Mouse (Mus musculus) layer of hippocampus, adult 11-12 months (tissue): ENCODE results near the gene Sept5.
A peak's percentile ranks its signal among the peaks of the same experiment; 100 is the strongest.

Experiments used
- DNase-seq: peaks from one replicate; pipeline ENCODE4 v3.0.0; 2022; ENCODE audit warnings: low spot score

The Sept5 gene

GRCm38 (mm10) chr16:18629390-18630231, at the start of gene Sept5:
Sept5 (minus strand) TSS chr16:18629954.
- peak; percentile 69 for DNase-seq

- no peak for DNase-seq
Observed at GRCm38 (mm10) chr16:18679112-18679511, 49.4 kb upstream of the Sept5 start.

- DNase-seq: peak; percentile 74
Observed at GRCm38 (mm10) chr16:18677746-18678679, 48.3 kb upstream of the Sept5 start.

DNA sequence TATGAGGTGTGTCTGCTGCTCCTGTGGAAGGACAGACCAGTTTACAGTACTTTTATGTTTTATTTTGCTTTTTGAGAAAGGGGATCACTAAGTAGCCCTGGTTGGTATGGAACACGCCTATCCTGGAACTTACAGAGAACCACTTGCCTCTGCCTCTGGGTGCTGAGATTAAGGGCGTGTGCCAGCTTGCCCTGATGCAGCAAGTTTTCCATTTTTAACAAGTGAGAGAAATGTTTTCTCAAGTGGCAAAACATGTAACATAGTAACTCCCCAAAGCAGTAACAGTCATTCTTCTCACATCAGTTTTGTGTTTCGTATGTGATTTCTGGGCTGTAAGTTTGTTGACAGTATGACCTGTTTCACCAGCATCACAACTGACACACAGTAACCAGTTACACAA, 43.3 kb upstream of the Sept5 start:
- DNase-seq: no peak

GRCm38 (mm10) chr16:18672027-18672426, 42.3 kb upstream of the Sept5 start:
- DNase-seq: no peak

GRCm38 (mm10) chr16:18669914-18670313, 40.2 kb upstream of the Sept5 start:
- DNase-seq: no peak

DNA sequence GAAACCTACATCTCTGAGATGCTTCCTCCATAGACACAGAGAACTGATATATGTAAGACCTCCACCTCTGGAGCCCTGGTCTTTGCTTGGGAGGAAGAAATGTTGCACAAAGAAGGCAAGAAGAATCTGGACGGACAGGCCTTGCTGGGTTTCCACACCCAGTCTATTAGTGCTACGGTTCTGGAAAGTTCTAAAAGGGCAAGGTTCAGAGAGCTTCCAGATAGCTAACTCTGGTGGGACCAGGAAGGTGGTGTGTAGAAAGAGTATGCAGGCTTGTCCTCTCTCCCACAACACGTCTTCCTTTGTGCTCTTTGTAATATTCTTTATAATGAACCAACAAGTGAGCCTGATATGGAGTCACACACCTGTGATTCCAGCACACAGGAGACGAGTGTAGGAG, 28.8 kb upstream of the Sept5 start:
- DNase-seq: no peak

- DNase-seq: no peak
Observed at GRCm38 (mm10) chr16:18655372-18656098, 25.8 kb upstream of the Sept5 start.

DNA sequence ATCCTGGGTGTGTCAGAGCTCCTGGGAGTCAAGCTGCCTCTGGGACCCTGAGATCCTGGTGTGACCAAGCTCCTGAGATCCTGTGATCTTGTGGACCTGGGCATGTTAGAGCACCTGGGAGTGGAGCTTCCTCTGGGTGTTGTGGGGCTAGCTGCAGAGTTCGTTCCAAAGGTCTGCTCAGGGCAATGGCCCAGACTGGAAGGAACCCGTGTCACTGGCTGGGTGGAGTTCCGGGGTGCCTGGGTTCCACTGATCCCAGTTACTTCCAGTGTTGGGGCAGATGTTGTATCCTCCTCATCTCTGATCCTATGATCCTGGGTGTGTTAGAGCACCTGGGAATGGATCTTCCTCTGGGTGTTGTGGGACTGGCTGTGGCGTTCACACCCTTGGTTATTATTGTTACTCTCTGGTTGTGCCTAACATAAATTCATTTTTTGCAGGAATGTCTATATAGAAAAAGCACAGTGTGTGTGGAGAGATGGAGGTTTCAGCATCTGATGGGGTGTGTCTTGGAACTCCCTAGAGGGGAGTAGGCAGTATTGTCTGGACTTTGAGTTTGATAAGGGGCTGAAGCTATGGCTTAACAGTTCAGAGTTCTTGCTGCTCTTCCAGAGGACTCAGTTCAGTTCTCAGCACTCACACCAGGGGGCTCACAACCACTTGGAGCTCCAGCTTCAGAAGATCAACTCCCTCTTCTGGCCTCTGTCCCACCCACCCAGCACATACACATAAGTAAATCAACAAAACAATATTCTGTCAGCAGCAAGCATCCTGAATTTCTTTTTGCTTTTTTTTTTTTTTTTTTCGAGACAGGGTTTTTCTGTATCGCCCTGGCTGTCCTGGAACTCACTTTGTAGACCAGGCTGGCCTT, 23.8 kb upstream of the Sept5 start:
- no peak for DNase-seq

GRCm38 (mm10) chr16:18649126-18649525, 19.4 kb upstream of the Sept5 start:
- DNase-seq: no peak

- DNase-seq: no peak
Observed at GRCm38 (mm10) chr16:18645329-18645728, 15.6 kb upstream of the Sept5 start.

- no peak for DNase-seq
Observed at GRCm38 (mm10) chr16:18644485-18644884, 14.7 kb upstream of the Sept5 start.

- DNase-seq: no peak
Observed at GRCm38 (mm10) chr16:18643406-18643998, 13.7 kb upstream of the Sept5 start.

GRCm38 (mm10) chr16:18642897-18643296, 13.1 kb upstream of the Sept5 start:
- DNase-seq: no peak

DNA sequence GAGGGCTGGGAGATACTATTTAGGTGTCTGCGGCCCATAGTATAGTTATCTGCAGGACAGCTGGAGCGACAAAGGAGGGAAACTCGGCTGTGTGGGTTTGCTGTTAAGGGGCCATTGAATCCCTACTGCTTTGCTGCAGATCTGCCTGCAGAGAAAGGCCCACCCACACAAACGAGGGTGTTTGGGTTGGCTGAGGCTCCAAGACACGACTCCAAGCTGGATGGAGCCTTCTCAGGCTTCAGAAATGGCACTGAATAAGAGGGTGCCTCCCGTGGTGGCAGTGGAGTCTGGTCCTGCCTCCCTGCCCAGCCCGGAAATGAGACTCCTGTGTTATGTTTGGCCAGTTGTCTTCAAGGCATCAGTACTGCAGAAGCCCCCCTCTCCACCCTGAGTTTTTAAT, 12.5 kb upstream of the Sept5 start:
- no peak for DNase-seq

GRCm38 (mm10) chr16:18639382-18639929, 9.7 kb upstream of the Sept5 start:
- DNase-seq: no peak

DNA sequence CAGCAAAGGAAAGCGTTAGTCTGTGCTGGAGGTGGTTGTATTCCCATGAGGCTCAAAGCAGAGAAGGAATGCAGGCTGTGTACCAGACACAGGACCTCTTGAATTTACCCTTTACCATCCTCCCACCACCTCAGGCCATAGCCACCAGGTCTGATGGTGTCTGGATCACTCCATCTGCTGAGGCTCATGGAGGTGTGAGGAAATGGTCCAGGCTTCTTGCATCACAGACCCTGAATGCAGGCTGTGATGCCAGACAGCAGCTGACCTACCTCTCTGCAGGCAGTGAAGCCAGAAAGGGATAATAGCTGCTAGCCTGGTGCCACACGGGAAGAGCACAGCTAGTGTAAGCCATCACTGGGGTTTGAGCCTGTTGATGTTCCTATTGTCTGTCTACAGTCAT, 8.6 kb upstream of the Sept5 start:
- no peak for DNase-seq

- DNase-seq: no peak
Observed at GRCm38 (mm10) chr16:18636804-18637203, 7.0 kb upstream of the Sept5 start.

- no peak for DNase-seq
Observed at GRCm38 (mm10) chr16:18636401-18636800, 6.6 kb upstream of the Sept5 start.

GRCm38 (mm10) chr16:18633333-18633732, 3.6 kb upstream of the Sept5 start:
- DNase-seq: no peak

- no peak for DNase-seq
Observed at GRCm38 (mm10) chr16:18632816-18633215, 3.1 kb upstream of the Sept5 start.
